Mouse (Mus musculus): ENCODE data around the gene Mdk.

- no peak for TF ChIP-seq POLR2A (IDR thresholded peaks at IDR 0.05; ENCODE audit: insufficient read length, low read depth)
- no peak for TF ChIP-seq TCF12 (IDR thresholded peaks at IDR 0.05; ENCODE audit: insufficient read depth, poor library complexity, severe bottlenecking)
- TF ChIP-seq MAX (IDR thresholded peaks at IDR 0.05; ENCODE audit: low read depth): no peak
- TF ChIP-seq MYOD1 (IDR thresholded peaks at IDR 0.05; ENCODE audit: control insufficient read depth in 1 of 3, insufficient read length in 2 of 3, low read depth in 2 of 3): no peak
- no peak for TF ChIP-seq MYOG (IDR thresholded peaks at IDR 0.05; ENCODE audit: control insufficient read depth in 1 of 3, insufficient read depth in 1 of 3, insufficient read length in 2 of 3, low read depth in 2 of 3)
- TF ChIP-seq TCF3 (IDR thresholded peaks at IDR 0.05; ENCODE audit: insufficient read length, low read depth): no peak
- TF ChIP-seq E2F4 (IDR thresholded peaks at IDR 0.05; ENCODE audit: insufficient read depth): no peak
- TF ChIP-seq USF1 (IDR thresholded peaks at IDR 0.05; ENCODE audit: low read depth): no peak
- TF ChIP-seq CEBPB (IDR thresholded peaks at IDR 0.05; ENCODE audit: insufficient read depth, poor library complexity, severe bottlenecking): no peak
These were observed 40.0 kb upstream of the Mdk start for GRCm38 (mm10) chr2:91972121-91972566.

Measured in myocyte (in vitro differentiated cells).